Mouse (Mus musculus) olfactory bulb, adult 2 months (tissue): ENCODE results near the gene Nlrp6.

Source experiments
- CTCF ChIP-seq: fragments of 200-500 bp; IDR thresholded peaks from 2 replicates; pipeline ENCODE4 v1.5.1; 2012; ENCODE audit warnings: low read depth, mild to moderate bottlenecking, low read length, moderate library complexity; ENCODE audit not compliant: insufficient read depth
- POLR2A ChIP-seq: fragments of 200-500 bp; IDR thresholded peaks from 2 replicates; pipeline ENCODE4 v1.6.1; 2012; ENCODE audit warnings: mild to moderate bottlenecking, low read depth, low read length, moderate library complexity; ENCODE audit not compliant: insufficient read depth

DNA sequence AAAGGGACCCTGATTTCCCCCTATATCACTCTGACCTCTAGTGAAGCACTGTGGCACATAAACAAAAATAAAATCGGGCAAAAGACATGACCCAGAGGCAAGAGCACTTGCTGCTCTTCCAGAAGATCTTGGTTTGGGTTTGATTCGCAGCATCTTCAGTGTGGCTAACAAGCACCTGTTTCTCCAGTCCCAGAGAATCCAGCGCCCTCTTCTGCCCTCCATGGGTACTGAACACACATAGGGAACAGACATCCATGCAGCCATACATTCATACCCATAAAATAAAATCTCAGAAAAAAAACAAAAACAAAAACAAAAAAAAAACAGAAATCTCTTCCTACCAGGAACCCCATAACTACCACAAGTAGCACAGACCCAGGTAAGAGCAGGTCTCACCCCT, 17.7 kb downstream of the Nlrp6 start:
- TF ChIP-seq POLR2A (no peak), CTCF (no peak)
